Mouse (Mus musculus): ENCODE results near the gene Cetn3. TPM values are rescaled to one million over a fixed set of nuclear protein-coding genes. Genes with fewer than 3 reads are reported as not detected.
A peak's percentile ranks its signal among the peaks of the same experiment; 100 is the strongest.

Cetn3 gene
- polyA plus RNA-seq, 1 experiment from 2014 or later, result 243 TPM

- H3K9me3 ChIP-seq, result no peaks in the 10 kb centered on the region
- no peaks in the 10 kb centered on the region for H3K36me3 ChIP-seq
- H3K4me3 ChIP-seq (replicated peaks), result no peak overlapping the region
- H3K9ac ChIP-seq, result no peak overlapping the region
- peak; percentile 59; the same call in 1 of the 2 replicates for ATAC-seq (ENCODE audit: insufficient read depth, low FRiP score, low read depth)
- no peaks in the 10 kb centered on the region for H3K4me1 ChIP-seq
- no peak overlapping the region for H3K27ac ChIP-seq
- WGBS, result 33% methylated on average over 6 of the region's 6 CpGs
- no peaks in the 10 kb centered on the region for H3K27me3 ChIP-seq (replicated peaks)
- no peak overlapping the region for H3K4me2 ChIP-seq
These were observed 45.6 kb downstream of the Cetn3 start for GRCm38 (mm10) chr13:81828486-81828885.

GRCm38 (mm10) chr13:81831838-81832237 lies 49.0 kb downstream of the Cetn3 start:
- Histone ChIP-seq H3K4me1 (no peaks in the 10 kb centered on the region), H3K4me2 (no peak overlapping the region), H3K27ac (no peak overlapping the region), H3K27me3 (replicated peaks) (no peaks in the 10 kb centered on the region), H3K9ac (no peak overlapping the region), H3K4me3 (replicated peaks) (no peak overlapping the region), H3K9me3 (no peaks in the 10 kb centered on the region), H3K36me3 (no peaks in the 10 kb centered on the region)
- no peak for ATAC-seq (ENCODE audit: insufficient read depth, low FRiP score, low read depth)
- 80% methylated on average over 7 of the region's 7 CpGs for WGBS

- 64% methylated on average over 9 of the region's 9 CpGs for WGBS
- Histone ChIP-seq H3K36me3 (no peaks in the 10 kb centered on the region), H3K9ac (no peak overlapping the region), H3K4me1 (no peaks in the 10 kb centered on the region), H3K27ac (no peak overlapping the region), H3K27me3 (replicated peaks) (no peaks in the 10 kb centered on the region), H3K4me2 (no peak overlapping the region), H3K9me3 (no peaks in the 10 kb centered on the region), H3K4me3 (replicated peaks) (no peak overlapping the region)
- no peak for ATAC-seq (ENCODE audit: insufficient read depth, low FRiP score, low read depth)
These were observed 53.7 kb downstream of the Cetn3 start for GRCm38 (mm10) chr13:81836386-81837177.

- Histone ChIP-seq H3K27ac (no peak overlapping the region), H3K9me3 (no peaks in the 10 kb centered on the region), H3K9ac (no peak overlapping the region), H3K4me3 (replicated peaks) (no peak overlapping the region), H3K4me1 (no peaks in the 10 kb centered on the region), H3K36me3 (no peaks in the 10 kb centered on the region), H3K4me2 (no peak overlapping the region), H3K27me3 (replicated peaks) (no peaks in the 10 kb centered on the region)
- no peak for ATAC-seq (ENCODE audit: insufficient read depth, low FRiP score, low read depth)
- 92% methylated on average over 5 of the region's 5 CpGs for WGBS
These were observed 55.1 kb downstream of the Cetn3 start for GRCm38 (mm10) chr13:81838016-81838415.

GRCm38 (mm10) chr13:81838948-81839347 lies 56.1 kb downstream of the Cetn3 start:
- H3K4me3 ChIP-seq (replicated peaks), result no peak overlapping the region
- H3K9me3 ChIP-seq, result no peaks in the 10 kb centered on the region
- no peak overlapping the region for H3K4me2 ChIP-seq
- no peaks in the 10 kb centered on the region for H3K36me3 ChIP-seq
- no peaks in the 10 kb centered on the region for H3K4me1 ChIP-seq
- H3K27me3 ChIP-seq (replicated peaks), result no peaks in the 10 kb centered on the region
- no peak overlapping the region for H3K27ac ChIP-seq
- ATAC-seq (ENCODE audit: insufficient read depth, low FRiP score, low read depth), result no peak
- H3K9ac ChIP-seq, result no peak overlapping the region

GRCm38 (mm10) chr13:81840246-81840645 lies 57.4 kb downstream of the Cetn3 start:
- Histone ChIP-seq H3K4me3 (replicated peaks) (no peak overlapping the region), H3K4me1 (no peaks in the 10 kb centered on the region), H3K27me3 (replicated peaks) (no peaks in the 10 kb centered on the region), H3K9me3 (no peaks in the 10 kb centered on the region), H3K36me3 (no peaks in the 10 kb centered on the region), H3K27ac (no peak overlapping the region), H3K9ac (no peak overlapping the region), H3K4me2 (no peak overlapping the region)
- 67% methylated on average over 5 of the region's 5 CpGs for WGBS
- no peak for ATAC-seq (ENCODE audit: insufficient read depth, low FRiP score, low read depth)

GRCm38 (mm10) chr13:81840646-81841045 lies 57.8 kb downstream of the Cetn3 start:
- Histone ChIP-seq H3K4me3 (replicated peaks) (no peak overlapping the region), H3K27ac (no peak overlapping the region), H3K4me1 (no peaks in the 10 kb centered on the region), H3K27me3 (replicated peaks) (no peaks in the 10 kb centered on the region), H3K9ac (no peak overlapping the region), H3K4me2 (no peak overlapping the region), H3K36me3 (no peaks in the 10 kb centered on the region), H3K9me3 (no peaks in the 10 kb centered on the region)
- no peak for ATAC-seq (ENCODE audit: insufficient read depth, low FRiP score, low read depth)
- 77% methylated on average over 5 of the region's 5 CpGs for WGBS

GRCm38 (mm10) chr13:81842278-81842677 lies 59.4 kb downstream of the Cetn3 start:
- WGBS, result 73% methylated on average over 6 of the region's 6 CpGs
- Histone ChIP-seq H3K9me3 (no peaks in the 10 kb centered on the region), H3K36me3 (no peaks in the 10 kb centered on the region), H3K27ac (no peak overlapping the region), H3K4me2 (no peak overlapping the region), H3K4me1 (no peaks in the 10 kb centered on the region), H3K4me3 (replicated peaks) (no peak overlapping the region), H3K27me3 (replicated peaks) (no peaks in the 10 kb centered on the region), H3K9ac (no peak overlapping the region)
- ATAC-seq (ENCODE audit: insufficient read depth, low FRiP score, low read depth), result no peak

Other genes starting within 250 kb of the Cetn3 start
- 1.1 and 1.4 TPM in 2 replicates for gene Adgrv1, start 149.9 kb upstream of the Cetn3 start, polyA plus RNA-seq (2015; fragmentation: Nextera tagmentation; extraction: Ambion mirVana)
- 22.8 and 23.6 TPM in 2 replicates for gene Lysmd3, start 125.4 kb upstream of the Cetn3 start, polyA plus RNA-seq (2015; fragmentation: Nextera tagmentation; extraction: Ambion mirVana)
- 14.4 and 17.1 TPM in 2 replicates for gene Polr3g, start 72.1 kb upstream of the Cetn3 start, polyA plus RNA-seq (2015; fragmentation: Nextera tagmentation; extraction: Ambion mirVana)
- gene Mblac2, start 71.7 kb upstream of the Cetn3 start, polyA plus RNA-seq (2015; fragmentation: Nextera tagmentation; extraction: Ambion mirVana), result 8.5 and 9.2 TPM in 2 replicates